Mouse (Mus musculus) myocyte (in vitro differentiated cells): Measurements from ENCODE around the gene Vdr. TPM values are rescaled to one million over a fixed set of nuclear protein-coding genes. Genes with fewer than 3 reads are reported as not detected.

Source experiments
- H3K27me3 ChIP-seq: one replicate; pipeline ENCODE4 v1.6.1; 2011; ENCODE audit not compliant: control insufficient read depth, insufficient read depth, insufficient read length
- H3K36me3 ChIP-seq: one replicate; pipeline ENCODE4 v1.6.1; 2011; ENCODE audit not compliant: control insufficient read depth, insufficient read depth
- H3K4me2 ChIP-seq: one replicate; pipeline ENCODE4 v1.6.1; 2011; ENCODE audit warnings: low read depth, control low read depth
- H3K4me3 ChIP-seq: one replicate; pipeline ENCODE4 v1.5.1; 2011; ENCODE audit warnings: mild to moderate bottlenecking, control low read depth, moderate library complexity
- H3K79me2 ChIP-seq: one replicate; pipeline ENCODE4 v1.6.1; 2011; ENCODE audit not compliant: control insufficient read depth, insufficient read depth
- H3ac ChIP-seq: one replicate; pipeline ENCODE4 v1.6.1; 2011; ENCODE audit not compliant: control insufficient read depth, insufficient read length
- CEBPB ChIP-seq: IDR thresholded peaks from 2 replicates; pipeline ENCODE4 v1.6.1; 2011; ENCODE audit warnings: mild to moderate bottlenecking, moderate library complexity; ENCODE audit not compliant: poor library complexity, insufficient read depth, severe bottlenecking
- E2F4 ChIP-seq: IDR thresholded peaks from one replicate; pipeline ENCODE4 v1.6.1; 2011; ENCODE audit warnings: mild to moderate bottlenecking, control low read depth, moderate library complexity; ENCODE audit not compliant: insufficient read depth
- MAX ChIP-seq: IDR thresholded peaks from one replicate; pipeline ENCODE4 v1.6.1; 2011; ENCODE audit warnings: low read depth, mild to moderate bottlenecking, control low read depth
- MYOD1 ChIP-seq, 3 experiments: IDR thresholded peaks; one replicate each; pipeline ENCODE4 v1.6.1; 2011; ENCODE audit warnings: control low read depth in 2 of 3, low read depth in 2 of 3, mild to moderate bottlenecking in 2 of 3, moderate library complexity in 1 of 3; ENCODE audit not compliant: insufficient read length in 2 of 3, control insufficient read depth in 1 of 3
- MYOG ChIP-seq, 3 experiments: IDR thresholded peaks; one replicate each; pipeline ENCODE4 v1.6.1; 2011; ENCODE audit warnings: control low read depth in 2 of 3, low read depth in 2 of 3, mild to moderate bottlenecking in 2 of 3; ENCODE audit not compliant: insufficient read length in 2 of 3, control insufficient read depth in 1 of 3, insufficient read depth in 1 of 3
- POLR2A ChIP-seq: IDR thresholded peaks from one replicate; pipeline ENCODE4 v1.6.1; 2011; ENCODE audit warnings: low read depth, mild to moderate bottlenecking, control low read depth, moderate library complexity; ENCODE audit not compliant: insufficient read length
- POLR2AphosphoS2 ChIP-seq: IDR thresholded peaks from one replicate; pipeline ENCODE4 v1.6.1; 2011; ENCODE audit warnings: low read depth, control low read depth; ENCODE audit not compliant: insufficient read length
- REST ChIP-seq: IDR thresholded peaks from one replicate; pipeline ENCODE4 v1.6.1; 2011; ENCODE audit warnings: mild to moderate bottlenecking, control low read depth, moderate library complexity; ENCODE audit not compliant: insufficient read depth, insufficient read length
- SRF ChIP-seq: IDR thresholded peaks from one replicate; pipeline ENCODE4 v1.6.1; 2011; ENCODE audit warnings: low read depth; ENCODE audit not compliant: control insufficient read depth, insufficient read length
- TCF12 ChIP-seq: IDR thresholded peaks from one replicate; pipeline ENCODE4 v1.6.1; 2011; ENCODE audit warnings: mild to moderate bottlenecking, control low read depth; ENCODE audit not compliant: poor library complexity, insufficient read depth, severe bottlenecking
- TCF3 ChIP-seq: IDR thresholded peaks from one replicate; pipeline ENCODE4 v1.6.1; 2011; ENCODE audit warnings: low read depth, control low read depth; ENCODE audit not compliant: insufficient read length
- USF1 ChIP-seq: IDR thresholded peaks from one replicate; pipeline ENCODE4 v1.6.1; 2011; ENCODE audit warnings: low read depth, mild to moderate bottlenecking, control low read depth, moderate library complexity
- polyA plus RNA-seq: library from polyadenylated mRNA; unstranded; fragments of >200 nt; fragmentation: generic; extraction: Trizol; gene quantifications from one replicate; pipeline ENCODE4 v1.2.1, GENCODE M21; 2012; ENCODE audit warnings: missing spikeins

Vdr gene
- polyA plus RNA-seq, 1 experiment, result 9.8 TPM

DNA sequence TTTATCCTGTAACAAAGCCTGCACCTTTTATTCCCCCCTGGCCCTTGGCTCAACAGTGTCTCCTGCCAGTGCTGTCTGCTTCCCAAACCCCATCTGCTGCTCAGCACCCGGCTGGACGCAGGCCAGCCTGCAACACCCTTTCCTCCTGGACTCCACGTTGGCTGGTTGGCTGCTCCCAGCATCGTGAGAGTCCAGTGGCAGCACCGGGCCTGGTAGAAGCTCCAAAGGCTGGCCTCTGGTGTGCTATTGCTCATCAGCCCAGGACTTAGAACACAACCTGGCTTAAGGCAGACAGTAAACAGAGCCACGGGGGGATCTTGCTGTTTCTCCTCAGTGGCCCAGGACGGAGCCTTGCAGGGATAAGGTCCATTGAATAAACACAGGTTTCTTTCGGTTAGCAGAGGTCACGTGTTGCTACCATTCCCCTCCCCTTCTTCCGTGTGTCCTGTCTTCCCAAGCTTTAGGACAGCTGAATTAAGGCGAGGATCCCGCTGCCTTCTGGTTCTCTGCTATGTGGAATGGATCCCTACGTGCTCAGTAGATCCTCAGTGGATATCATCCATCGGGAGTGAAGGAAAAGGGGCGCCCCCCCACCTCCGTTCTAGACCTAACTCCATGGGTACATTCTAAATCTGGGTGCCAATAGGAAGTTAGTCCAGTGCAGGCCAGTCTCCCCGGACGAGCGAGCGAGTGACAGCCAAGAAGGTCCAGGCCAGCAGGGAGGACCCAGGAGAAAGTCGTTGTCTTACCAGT lies 96.8 kb downstream of the Vdr start:
- no peaks in the 10 kb centered on the region for H3K36me3 ChIP-seq
- no peak for TF ChIP-seq E2F4
- TF ChIP-seq MYOG (IDR thresholded peaks at IDR 0.05; ENCODE audit: control insufficient read depth in 1 of 3, insufficient read depth in 1 of 3, insufficient read length in 2 of 3, low read depth in 2 of 3), result peak in 1 of 3 experiments; percentile 22
- no peaks in the 10 kb centered on the region for H3K27me3 ChIP-seq
- H3K79me2 ChIP-seq, result peaks cover 15% of the 10 kb centered on the region
- H3K4me2 ChIP-seq, result peak overlapping the region; percentile 19
- no peak overlapping the region for H3ac ChIP-seq
- H3K4me3 ChIP-seq, result no peak overlapping the region

DNA sequence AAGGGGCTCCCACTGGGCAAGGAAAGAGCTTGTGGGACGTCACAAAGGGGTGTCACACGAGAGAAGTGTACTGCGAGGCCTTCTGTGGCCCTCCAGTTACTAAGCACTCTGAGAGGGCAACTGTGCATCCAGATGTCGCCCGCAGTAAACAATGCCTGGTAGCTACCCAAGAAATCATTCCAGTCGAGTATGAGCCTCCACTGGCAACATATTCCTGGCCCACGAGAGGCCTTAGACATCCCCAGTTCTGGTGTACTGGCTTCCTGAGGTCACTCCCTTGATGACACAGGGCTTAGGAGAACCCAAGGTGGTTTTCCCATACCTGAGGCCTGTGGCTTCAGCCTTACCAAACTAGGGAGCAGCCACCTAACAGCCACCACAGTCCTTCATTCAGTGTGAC lies 97.6 kb downstream of the Vdr start:
- TF ChIP-seq MAX (no peak), POLR2AphosphoS2 (no peak), MYOG (IDR thresholded peaks at IDR 0.05; ENCODE audit: control insufficient read depth in 1 of 3, insufficient read depth in 1 of 3, insufficient read length in 2 of 3, low read depth in 2 of 3) (no peak), POLR2A (no peak), SRF (no peak), E2F4 (no peak), REST (no peak), CEBPB (no peak), TCF12 (no peak), USF1 (no peak), MYOD1 (IDR thresholded peaks at IDR 0.05; ENCODE audit: control insufficient read depth in 1 of 3, insufficient read length in 2 of 3, low read depth in 2 of 3) (no peak), TCF3 (no peak)
- H3K4me3 ChIP-seq, result no peak overlapping the region

DNA sequence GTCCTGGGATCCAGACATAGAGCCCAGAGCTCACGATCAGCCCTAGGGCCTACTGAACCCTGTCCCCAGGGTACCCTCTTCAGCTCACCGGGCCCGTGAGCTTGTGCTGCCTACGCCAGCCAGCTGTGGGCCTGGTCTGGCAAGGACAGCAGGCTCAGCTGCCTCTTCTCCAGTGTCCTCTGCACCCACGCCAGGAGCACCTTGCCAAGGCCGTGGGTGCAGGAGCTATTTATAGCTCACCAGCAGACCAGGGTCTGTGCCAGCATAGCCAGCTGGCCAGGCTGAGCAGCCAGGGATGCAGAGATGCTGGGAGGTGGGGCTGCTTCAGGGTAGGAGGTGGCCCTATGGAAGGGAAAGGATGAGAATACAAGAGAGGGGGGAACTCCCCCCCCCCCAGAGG lies 98.3 kb downstream of the Vdr start:
- Histone ChIP-seq H3K36me3 (peaks cover 2% of the 10 kb centered on the region), H3K4me2 (peak overlapping the region; percentile 73), H3K27me3 (no peaks in the 10 kb centered on the region), H3K79me2 (peaks cover 9% of the 10 kb centered on the region), H3ac (no peak overlapping the region), H3K4me3 (no peak overlapping the region)
- TF ChIP-seq TCF3, result peak; percentile 96
- TF ChIP-seq MYOG (IDR thresholded peaks at IDR 0.05; ENCODE audit: control insufficient read depth in 1 of 3, insufficient read depth in 1 of 3, insufficient read length in 2 of 3, low read depth in 2 of 3), result peak; percentile 95 to 99 (median 98)
- TF ChIP-seq POLR2A, result peak; percentile 41
- no peak for TF ChIP-seq REST
- TF ChIP-seq E2F4, result no peak
- no peak for TF ChIP-seq CEBPB
- no peak for TF ChIP-seq USF1
- peak; percentile 95 for TF ChIP-seq TCF12
- no peak for TF ChIP-seq MAX
- peak; percentile 19 to 97 (median 96) for TF ChIP-seq MYOD1 (IDR thresholded peaks at IDR 0.05; ENCODE audit: control insufficient read depth in 1 of 3, insufficient read length in 2 of 3, low read depth in 2 of 3)
- no peak for TF ChIP-seq POLR2AphosphoS2
- peak; percentile 61 for TF ChIP-seq SRF

More for the DNA sequence above, 97.6 kb downstream of the Vdr start:
- Histone ChIP-seq H3ac (no peak overlapping the region), H3K79me2 (peaks cover 15% of the 10 kb centered on the region), H3K36me3 (no peaks in the 10 kb centered on the region), H3K27me3 (no peaks in the 10 kb centered on the region), H3K4me2 (peak overlapping the region; percentile 57)

DNA sequence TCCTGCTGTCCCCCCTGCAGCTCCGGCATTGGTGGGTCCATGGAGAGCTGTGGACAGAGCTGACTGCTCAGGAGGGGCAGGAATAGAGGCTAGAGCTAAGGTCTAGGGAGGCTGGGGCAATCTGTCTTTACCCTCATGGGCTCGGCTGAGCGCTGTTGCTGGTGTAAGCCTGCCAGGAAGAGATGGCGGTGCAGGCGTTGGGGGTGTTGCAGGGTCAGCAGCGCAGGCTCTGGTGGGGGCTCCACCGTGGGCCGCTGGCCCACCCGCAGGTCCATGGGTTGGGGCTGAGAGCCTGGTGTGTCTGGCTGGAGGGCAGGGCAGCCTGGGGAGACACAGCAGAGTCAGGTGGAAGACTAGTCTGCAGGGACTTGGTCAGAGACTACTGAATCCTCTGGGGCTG lies 99.1 kb downstream of the Vdr start:
- Histone ChIP-seq H3ac (no peak overlapping the region), H3K79me2 (peaks cover 9% of the 10 kb centered on the region), H3K36me3 (peaks cover 4% of the 10 kb centered on the region), H3K27me3 (no peaks in the 10 kb centered on the region), H3K4me3 (no peak overlapping the region), H3K4me2 (peak overlapping the region; percentile 73)
- no peak for TF ChIP-seq MYOG (IDR thresholded peaks at IDR 0.05; ENCODE audit: control insufficient read depth in 1 of 3, insufficient read depth in 1 of 3, insufficient read length in 2 of 3, low read depth in 2 of 3)
- TF ChIP-seq USF1, result no peak
- no peak for TF ChIP-seq MAX
- TF ChIP-seq TCF3, result no peak
- TF ChIP-seq REST, result no peak
- TF ChIP-seq TCF12, result no peak
- TF ChIP-seq POLR2A, result no peak
- no peak for TF ChIP-seq MYOD1 (IDR thresholded peaks at IDR 0.05; ENCODE audit: control insufficient read depth in 1 of 3, insufficient read length in 2 of 3, low read depth in 2 of 3)

DNA sequence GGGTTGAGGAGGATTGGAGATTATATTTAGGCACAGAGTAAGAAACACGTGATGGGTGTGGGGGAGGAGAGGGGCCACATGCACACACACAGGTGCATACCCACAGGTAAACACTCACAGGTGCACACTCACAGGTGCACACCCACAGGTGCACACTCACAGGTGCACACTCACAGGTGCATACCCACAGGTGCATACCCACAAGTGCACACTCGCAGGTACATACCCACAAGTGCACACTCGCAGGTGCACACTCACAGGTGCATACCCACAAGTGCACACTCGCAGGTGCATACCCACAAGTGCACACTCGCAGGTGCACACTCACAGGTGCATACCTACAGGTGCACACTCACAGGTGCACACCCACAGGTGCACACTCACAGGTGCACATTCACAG lies 100.0 kb downstream of the Vdr start:
- Histone ChIP-seq H3ac (no peak overlapping the region), H3K4me3 (no peak overlapping the region), H3K36me3 (peaks cover 4% of the 10 kb centered on the region), H3K27me3 (no peaks in the 10 kb centered on the region), H3K79me2 (peaks cover under 1% of the 10 kb centered on the region), H3K4me2 (no peak overlapping the region)
- no peak for TF ChIP-seq CEBPB
- TF ChIP-seq MAX, result no peak
- TF ChIP-seq USF1, result no peak
- no peak for TF ChIP-seq REST
- peak in 1 of 3 experiments; percentile 4 for TF ChIP-seq MYOD1 (IDR thresholded peaks at IDR 0.05; ENCODE audit: control insufficient read depth in 1 of 3, insufficient read length in 2 of 3, low read depth in 2 of 3)
- no peak for TF ChIP-seq SRF
- TF ChIP-seq TCF3, result no peak
